Mouse (Mus musculus): ENCODE results near the gene Gbp8.
A peak's percentile ranks its signal among the peaks of the same experiment; 100 is the strongest.

The Gbp8 gene

GRCm38 (mm10) chr5:105055279-105055678, 84.1 kb downstream of the Gbp8 start:
- no peak for DNase-seq

- peak in 1 of 2 experiments; percentile 5 for DNase-seq
Observed at GRCm38 (mm10) chr5:105053471-105054169, 85.7 kb downstream of the Gbp8 start.

GRCm38 (mm10) chr5:105032362-105032761, 107.0 kb downstream of the Gbp8 start:
- peak; percentile 23 to 70 for DNase-seq

GRCm38 (mm10) chr5:105012551-105012950, 126.8 kb downstream of the Gbp8 start:
- DNase-seq, result no peak

GRCm38 (mm10) chr5:105011570-105011969, 127.8 kb downstream of the Gbp8 start:
- no peak for DNase-seq

- no peak for DNase-seq
Observed at GRCm38 (mm10) chr5:105010376-105010775, 129.0 kb downstream of the Gbp8 start.

- no peak for DNase-seq
Observed at GRCm38 (mm10) chr5:104989411-104989810, 149.9 kb downstream of the Gbp8 start.

GRCm38 (mm10) chr5:104988000-104988399, 151.3 kb downstream of the Gbp8 start:
- DNase-seq, result peak; percentile 17

GRCm38 (mm10) chr5:104986706-104987105, 152.6 kb downstream of the Gbp8 start:
- peak; percentile 49 to 63 for DNase-seq

GRCm38 (mm10) chr5:104982535-104982934, 156.8 kb downstream of the Gbp8 start, which contains the start of gene Abcg3:
TSS of gene Abcg3 (minus strand) at chr5:104982718.
- peak in 1 of 2 experiments; percentile 8 for DNase-seq

- no peak for DNase-seq
Observed at GRCm38 (mm10) chr5:104979040-104979513, 160.3 kb downstream of the Gbp8 start.
